Mouse (Mus musculus) 3134 (cell line): ENCODE data around the gene Rab38.

Experiments
- DNase-seq: peaks from one replicate; pipeline ENCODE4 v3.0.0-alpha.2; 2011; ENCODE audit warnings: low spot score; ENCODE audit not compliant: insufficient read length; ENCODE audit errors: extremely low read depth

The Rab38 gene

GRCm38 (mm10) chr7:88429786-88430691 lies at the start of gene Rab38:
Rab38 (plus strand) TSS chr7:88430273.
- peak; percentile 1 for DNase-seq

DNA sequence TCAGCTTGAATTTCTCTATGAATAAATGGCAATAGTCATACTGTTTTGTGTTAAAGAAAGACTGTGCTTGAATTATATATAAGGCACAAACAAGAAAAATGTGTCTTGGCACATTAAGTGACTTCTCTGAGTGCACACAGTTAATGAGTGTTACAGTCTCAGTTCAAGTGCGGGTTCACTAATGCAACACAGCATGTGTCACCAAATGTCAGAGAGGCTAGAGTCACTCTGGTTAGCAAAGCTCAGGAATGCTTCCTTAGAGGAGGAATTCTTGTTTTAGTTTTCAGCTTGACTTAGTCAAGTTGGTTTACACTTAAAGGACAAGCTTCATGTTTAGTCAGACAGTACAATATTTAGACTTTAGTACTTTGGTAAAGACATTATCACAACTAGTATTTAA lies 35.5 kb upstream of the Rab38 start:
- DNase-seq = no peak

- DNase-seq = no peak
These were observed 34.3 kb upstream of the Rab38 start for GRCm38 (mm10) chr7:88395745-88396144.

DNA sequence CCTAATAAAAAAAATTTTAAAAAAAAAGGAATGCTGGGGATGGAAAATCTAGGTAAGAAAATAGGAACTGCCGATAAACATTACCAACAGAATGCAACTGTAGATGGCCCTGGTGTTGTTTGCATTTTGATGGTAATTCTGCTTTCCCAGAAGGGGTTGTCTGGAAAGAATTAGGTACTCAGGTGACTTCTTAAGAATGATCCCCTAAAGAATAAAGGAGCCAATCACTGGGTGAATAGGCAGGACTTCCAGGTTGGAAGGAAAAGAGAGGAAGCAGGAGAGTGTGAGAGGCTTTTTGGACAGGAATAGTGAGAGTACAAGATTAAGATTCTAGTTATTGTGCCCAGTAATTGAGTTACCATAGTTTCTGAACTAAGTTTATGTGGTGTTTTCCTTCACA lies 24.8 kb upstream of the Rab38 start:
- DNase-seq = no peak

DNA sequence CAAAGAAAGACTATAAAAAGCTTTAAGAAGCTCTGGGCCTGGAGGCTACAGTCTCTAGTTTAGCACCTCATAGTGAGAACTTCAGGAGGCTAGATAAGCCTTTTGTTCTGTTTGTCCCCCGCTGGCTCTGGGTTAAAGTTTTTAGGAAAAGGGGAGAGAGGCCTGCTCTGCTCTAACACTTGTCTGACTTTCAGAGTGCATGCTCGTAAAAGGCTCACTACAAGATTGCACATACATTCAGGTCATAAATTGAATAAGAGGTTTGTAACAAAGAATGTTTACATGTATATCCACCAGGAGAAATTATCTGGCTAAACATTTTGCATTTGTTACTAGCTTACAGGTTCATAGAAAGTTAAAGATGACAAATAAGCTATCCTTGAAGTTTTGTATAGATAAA lies 23.6 kb upstream of the Rab38 start:
- no peak for DNase-seq

DNA sequence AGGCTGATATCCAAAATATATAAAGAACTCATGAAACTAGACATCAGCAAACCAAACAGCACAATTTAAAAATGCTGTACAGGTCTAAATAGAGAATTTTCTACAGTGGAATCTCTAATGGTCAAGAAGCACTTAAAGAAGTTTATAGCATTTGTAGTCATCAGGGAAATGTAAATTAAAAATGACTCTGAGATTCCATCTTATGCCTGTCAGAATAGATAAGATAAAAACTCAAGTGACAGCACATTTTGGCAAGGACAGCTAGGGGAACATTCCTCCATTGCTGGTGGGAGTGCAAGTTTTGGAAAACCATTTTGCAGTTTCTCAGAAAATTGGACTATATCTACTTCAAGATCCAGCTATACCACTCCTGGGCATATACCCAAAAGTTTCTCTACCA lies 8.3 kb upstream of the Rab38 start:
- no peak for DNase-seq

DNA sequence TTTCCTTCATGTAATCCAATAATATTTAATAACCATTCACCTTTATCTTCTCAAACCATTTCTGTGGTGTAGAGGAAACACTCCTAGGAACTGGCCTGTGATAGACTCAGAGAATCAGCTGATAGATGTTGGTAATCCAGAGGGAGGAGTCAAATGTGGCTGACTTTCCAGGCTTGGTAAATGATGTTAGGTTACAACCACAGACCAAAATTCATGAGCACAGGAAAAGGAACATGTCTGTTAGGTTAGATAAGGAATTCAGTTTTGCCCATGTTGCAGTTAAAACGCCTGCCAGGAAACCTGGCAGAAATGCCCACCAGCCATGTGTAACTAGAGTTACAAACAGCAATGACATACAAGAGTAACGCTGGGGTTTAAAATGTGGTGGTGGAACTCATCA lies 6.2 kb upstream of the Rab38 start:
- no peak for DNase-seq

DNA sequence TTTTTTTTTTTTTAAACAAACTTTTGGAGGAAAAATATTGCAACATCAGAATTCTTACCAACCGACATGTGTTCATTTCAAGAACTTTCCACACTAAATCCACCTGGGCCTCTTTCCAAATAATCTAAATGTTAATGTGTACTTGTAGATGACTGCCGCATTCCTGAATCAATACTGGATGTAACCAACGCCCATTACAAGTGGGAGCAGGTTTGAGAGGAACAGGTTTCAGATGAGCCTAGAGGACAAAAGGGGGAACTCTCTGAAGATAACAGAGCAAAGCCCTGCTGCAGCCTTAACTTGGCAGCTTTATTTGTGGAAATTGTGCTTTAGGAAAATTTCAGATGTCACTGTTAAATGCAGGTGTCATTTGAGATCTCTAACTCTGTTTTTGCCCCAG lies 4.3 kb upstream of the Rab38 start:
- DNase-seq = no peak

GRCm38 (mm10) chr7:88427484-88427883 lies 2.6 kb upstream of the Rab38 start:
- DNase-seq = no peak

DNA sequence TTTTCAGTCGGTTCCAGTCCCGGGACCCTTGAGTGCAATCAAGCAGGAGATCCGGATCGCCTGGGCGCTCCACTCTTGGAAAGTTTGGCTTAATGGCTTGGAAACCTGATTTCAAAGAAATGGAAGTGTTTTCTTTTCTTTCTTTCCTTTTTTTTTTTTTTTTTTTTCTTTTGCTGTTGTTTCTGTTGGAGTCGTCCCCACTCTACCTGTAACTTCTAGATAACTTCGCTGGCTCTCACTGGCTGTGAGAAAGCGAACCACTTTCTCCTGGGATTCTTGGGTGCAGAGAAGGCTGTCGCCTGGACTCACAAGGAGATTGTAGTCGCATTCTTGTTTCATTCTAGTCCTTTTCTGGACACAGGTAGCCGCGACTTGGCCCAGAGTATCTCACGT lies 615 bp downstream of the Rab38 start:
- DNase-seq = no peak

- no peak for DNase-seq
These were observed 10.2 kb downstream of the Rab38 start for GRCm38 (mm10) chr7:88440301-88440700.

- DNase-seq = no peak
These were observed 12.6 kb downstream of the Rab38 start for GRCm38 (mm10) chr7:88442649-88443048.

- no peak for DNase-seq
These were observed 13.4 kb downstream of the Rab38 start for GRCm38 (mm10) chr7:88443435-88443834.

- DNase-seq = no peak
These were observed 15.3 kb downstream of the Rab38 start for GRCm38 (mm10) chr7:88445320-88445903.

- DNase-seq = no peak
These were observed 23.2 kb downstream of the Rab38 start for GRCm38 (mm10) chr7:88453234-88453633.

GRCm38 (mm10) chr7:88457827-88458226 lies 27.8 kb downstream of the Rab38 start:
- no peak for DNase-seq

DNA sequence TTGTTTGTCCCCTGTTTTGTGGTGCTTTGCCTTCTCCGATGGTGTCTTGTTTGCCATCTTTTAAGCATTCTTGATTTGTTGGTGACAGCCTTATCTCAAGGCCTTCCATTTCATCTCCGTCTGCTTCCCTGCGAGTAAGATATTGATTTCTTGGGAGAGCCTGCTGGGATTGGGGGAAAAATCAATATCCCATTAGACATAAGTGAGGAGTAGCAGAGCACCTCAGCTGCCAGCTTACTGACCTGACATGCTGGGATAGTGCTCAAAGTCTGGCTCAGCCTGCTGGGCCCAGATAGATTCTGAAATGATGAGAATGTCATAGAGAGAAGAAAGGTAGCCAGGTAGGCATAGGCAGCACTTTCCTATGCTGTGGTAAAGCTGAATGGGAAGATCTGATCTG lies 37.7 kb downstream of the Rab38 start:
- no peak for DNase-seq

- no peak for DNase-seq
These were observed 52.1 kb downstream of the Rab38 start for GRCm38 (mm10) chr7:88482110-88482619.

GRCm38 (mm10) chr7:88482628-88483027 lies 52.6 kb downstream of the Rab38 start:
- no peak for DNase-seq

GRCm38 (mm10) chr7:88491020-88491419 lies 60.9 kb downstream of the Rab38 start:
- no peak for DNase-seq

DNA sequence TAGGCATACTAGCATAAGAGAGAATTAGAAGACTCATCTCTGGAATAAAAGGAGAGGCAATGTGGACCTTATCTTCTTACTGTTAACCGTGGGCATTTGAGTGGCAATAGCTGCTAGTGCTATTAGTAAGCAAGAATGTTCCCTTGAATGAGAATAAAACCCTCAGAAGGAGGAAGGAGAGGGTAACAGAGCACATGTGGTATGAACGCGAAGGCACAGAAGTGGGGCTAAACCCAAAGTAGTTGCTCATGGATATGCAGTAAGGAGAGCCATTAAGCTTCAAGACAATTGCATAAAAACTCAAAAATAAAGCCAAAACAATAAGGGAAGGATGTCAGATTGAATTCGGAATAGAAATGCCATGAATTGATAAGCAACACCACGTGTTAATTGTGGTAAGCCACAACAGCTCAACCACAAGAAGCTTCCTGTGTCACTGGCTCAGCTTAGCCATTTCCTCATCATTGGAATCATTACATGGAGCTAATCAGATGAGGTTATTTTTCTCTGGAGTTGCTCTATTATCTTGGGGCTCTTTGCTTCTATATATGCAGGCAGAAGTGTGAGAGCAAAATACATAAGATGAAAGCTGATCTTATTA lies 72.2 kb downstream of the Rab38 start:
- DNase-seq = no peak

GRCm38 (mm10) chr7:88509748-88510147 lies 79.7 kb downstream of the Rab38 start:
- no peak for DNase-seq
